Mouse (Mus musculus): Measurements from ENCODE around the gene Prpf18. TPM values are rescaled to one million over a fixed set of nuclear protein-coding genes. Genes with fewer than 3 reads are reported as not detected.

The Prpf18 gene
- 4.1 TPM in 1 of 2 replicates, not detected in the other for polyA plus RNA-seq (2012; ENCODE audit: insufficient read depth, low replicate concordance)

- H3K27me3 ChIP-seq (replicated peaks): peaks cover 6% of the 10 kb centered on the region
- peaks cover 9% of the 10 kb centered on the region for H3K36me3 ChIP-seq (replicated peaks; ENCODE audit: low read length)
- H3K4me1 ChIP-seq: peaks cover 19% of the 10 kb centered on the region
- H3K4me3 ChIP-seq (replicated peaks): peak within 1 kb of the TSS; percentile 95
- TF ChIP-seq GATA1 (IDR thresholded peaks at IDR 0.05; ENCODE audit: borderline replicate concordance, low read length): no peak
- 0 out of 2 replicates have a peak, but pooled peaks have one; percentile 46 for TF ChIP-seq FLI1 (IDR thresholded peaks at IDR 0.05; ENCODE audit: low read length)
- H3K9me3 ChIP-seq: peaks cover 5% of the 10 kb centered on the region
These were observed at the start of gene Prpf18 for GRCm38 (mm10) chr2:4651500-4652285. Prpf18 (minus strand) TSS chr2:4652113.

GRCm38 (mm10) chr2:4679886-4680285 lies 28.0 kb upstream of the Prpf18 start:
- Histone ChIP-seq H3K9me3 (peaks cover 9% of the 10 kb centered on the region; the same call in 1 of the 2 replicates), H3K36me3 (replicated peaks; ENCODE audit: low read length) (no peaks in the 10 kb centered on the region)
- TF ChIP-seq FLI1 (IDR thresholded peaks at IDR 0.05; ENCODE audit: low read length): no peak
- TF ChIP-seq GATA1 (IDR thresholded peaks at IDR 0.05; ENCODE audit: borderline replicate concordance, low read length): no peak

GRCm38 (mm10) chr2:4671636-4672035 lies 19.7 kb upstream of the Prpf18 start:
- Histone ChIP-seq H3K9me3 (no peaks in the 10 kb centered on the region), H3K4me1 (no peaks in the 10 kb centered on the region), H3K4me3 (replicated peaks) (no peak overlapping the region), H3K27me3 (replicated peaks) (peaks cover 3% of the 10 kb centered on the region), H3K36me3 (replicated peaks; ENCODE audit: low read length) (no peaks in the 10 kb centered on the region)
- TF ChIP-seq FLI1 (IDR thresholded peaks at IDR 0.05; ENCODE audit: low read length) (no peak), GATA1 (IDR thresholded peaks at IDR 0.05; ENCODE audit: borderline replicate concordance, low read length) (no peak)

More at GRCm38 (mm10) chr2:4679886-4680285, 28.0 kb upstream of the Prpf18 start:
- Histone ChIP-seq H3K4me1 (no peaks in the 10 kb centered on the region), H3K4me3 (replicated peaks) (no peak overlapping the region), H3K27me3 (replicated peaks) (no peaks in the 10 kb centered on the region)

- H3K4me3 ChIP-seq (replicated peaks): no peak overlapping the region
- no peaks in the 10 kb centered on the region for H3K9me3 ChIP-seq
- no peaks in the 10 kb centered on the region for H3K36me3 ChIP-seq (replicated peaks; ENCODE audit: low read length)
- no peak for TF ChIP-seq FLI1 (IDR thresholded peaks at IDR 0.05; ENCODE audit: low read length)
- TF ChIP-seq GATA1 (IDR thresholded peaks at IDR 0.05; ENCODE audit: borderline replicate concordance, low read length): no peak
- no peaks in the 10 kb centered on the region for H3K4me1 ChIP-seq
- H3K27me3 ChIP-seq (replicated peaks): peaks cover 3% of the 10 kb centered on the region
These were observed 17.8 kb upstream of the Prpf18 start for GRCm38 (mm10) chr2:4669701-4670100.

- peaks cover 3% of the 10 kb centered on the region for H3K27me3 ChIP-seq (replicated peaks)
- no peak overlapping the region for H3K4me3 ChIP-seq (replicated peaks)
- H3K9me3 ChIP-seq: no peaks in the 10 kb centered on the region
- no peaks in the 10 kb centered on the region for H3K4me1 ChIP-seq
- no peaks in the 10 kb centered on the region for H3K36me3 ChIP-seq (replicated peaks; ENCODE audit: low read length)
- TF ChIP-seq FLI1 (IDR thresholded peaks at IDR 0.05; ENCODE audit: low read length): no peak
- no peak for TF ChIP-seq GATA1 (IDR thresholded peaks at IDR 0.05; ENCODE audit: borderline replicate concordance, low read length)
These were observed 16.7 kb upstream of the Prpf18 start for GRCm38 (mm10) chr2:4668626-4669025.

- peaks cover 12% of the 10 kb centered on the region for H3K27me3 ChIP-seq (replicated peaks)
- no peak for TF ChIP-seq GATA1 (IDR thresholded peaks at IDR 0.05; ENCODE audit: borderline replicate concordance, low read length)
- no peaks in the 10 kb centered on the region for H3K4me1 ChIP-seq
- H3K9me3 ChIP-seq: no peaks in the 10 kb centered on the region
- H3K36me3 ChIP-seq (replicated peaks; ENCODE audit: low read length): no peaks in the 10 kb centered on the region
- no peak overlapping the region for H3K4me3 ChIP-seq (replicated peaks)
These were observed 8.8 kb upstream of the Prpf18 start for GRCm38 (mm10) chr2:4660677-4661076.

- TF ChIP-seq FLI1 (IDR thresholded peaks at IDR 0.05; ENCODE audit: low read length): no peak
- no peak for TF ChIP-seq GATA1 (IDR thresholded peaks at IDR 0.05; ENCODE audit: borderline replicate concordance, low read length)
- peaks cover 25% of the 10 kb centered on the region for H3K36me3 ChIP-seq (replicated peaks; ENCODE audit: low read length)
- H3K4me3 ChIP-seq (replicated peaks): peak overlapping the region; percentile 8
- H3K9me3 ChIP-seq: peaks cover under 1% of the 10 kb centered on the region
- H3K4me1 ChIP-seq: peaks cover 19% of the 10 kb centered on the region
- H3K27me3 ChIP-seq (replicated peaks): peaks cover 3% of the 10 kb centered on the region
These were observed 2.3 kb downstream of the Prpf18 start for GRCm38 (mm10) chr2:4649646-4650045.

GRCm38 (mm10) chr2:4648094-4648493 lies 3.8 kb downstream of the Prpf18 start:
- peaks cover 33% of the 10 kb centered on the region for H3K36me3 ChIP-seq (replicated peaks; ENCODE audit: low read length)
- TF ChIP-seq GATA1 (IDR thresholded peaks at IDR 0.05; ENCODE audit: borderline replicate concordance, low read length) (no peak), FLI1 (IDR thresholded peaks at IDR 0.05; ENCODE audit: low read length) (no peak)
- peaks cover 3% of the 10 kb centered on the region for H3K27me3 ChIP-seq (replicated peaks)
- H3K9me3 ChIP-seq: no peaks in the 10 kb centered on the region
- H3K4me1 ChIP-seq: peaks cover 19% of the 10 kb centered on the region
- H3K4me3 ChIP-seq (replicated peaks): no peak overlapping the region

- Histone ChIP-seq H3K9me3 (no peaks in the 10 kb centered on the region), H3K27me3 (replicated peaks) (peaks cover 3% of the 10 kb centered on the region), H3K4me3 (replicated peaks) (no peak overlapping the region), H3K36me3 (replicated peaks; ENCODE audit: low read length) (peaks cover 54% of the 10 kb centered on the region), H3K4me1 (peaks cover 6% of the 10 kb centered on the region)
- TF ChIP-seq FLI1 (IDR thresholded peaks at IDR 0.05; ENCODE audit: low read length) (no peak), GATA1 (IDR thresholded peaks at IDR 0.05; ENCODE audit: borderline replicate concordance, low read length) (no peak)
These were observed 6.8 kb downstream of the Prpf18 start for GRCm38 (mm10) chr2:4645066-4645465.

GRCm38 (mm10) chr2:4638189-4638588 lies 13.7 kb downstream of the Prpf18 start:
- H3K36me3 ChIP-seq (replicated peaks; ENCODE audit: low read length): peaks cover 85% of the 10 kb centered on the region
- no peaks in the 10 kb centered on the region for H3K27me3 ChIP-seq (replicated peaks)
- no peaks in the 10 kb centered on the region for H3K9me3 ChIP-seq
- TF ChIP-seq GATA1 (IDR thresholded peaks at IDR 0.05; ENCODE audit: borderline replicate concordance, low read length) (no peak), FLI1 (IDR thresholded peaks at IDR 0.05; ENCODE audit: low read length) (no peak)
- H3K4me1 ChIP-seq: no peaks in the 10 kb centered on the region
- no peak overlapping the region for H3K4me3 ChIP-seq (replicated peaks)

All from megakaryocyte, embryonic 14.5 days (primary cell).